Mouse (Mus musculus) inflammation-experienced regulatory T-cells, adult 6 months (primary cell): ENCODE results near the gene Aph1a. TPM values are rescaled to one million over a fixed set of nuclear protein-coding genes. Genes with fewer than 3 reads are reported as not detected.
"Not testable (repeated sequence)": the region's sequence is repeated elsewhere in the genome, so short reads cannot be mapped to it uniquely, and the experiment has no call there.

ENCODE experiments used
- ATAC-seq: one replicate; pipeline ENCODE4 v1.8.0; 2017
- polyA plus RNA-seq, 3 experiments: library from polyadenylated mRNA; unstranded; fragments of 100-300 nt; shearing (Covaris generic); gene quantifications; one replicate each; pipeline ENCODE4 v1.2.1; 2017

Gene Aph1a
- polyA plus RNA-seq, 3 experiments from 2014 or later = 17.9 to 46.2 (median 27.0) TPM

GRCm38 (mm10) chr3:95923429-95923828 lies 29.7 kb downstream of the Aph1a start:
- ATAC-seq = not testable (repeated sequence)

GRCm38 (mm10) chr3:95924185-95924584 lies 30.4 kb downstream of the Aph1a start:
- no peak for ATAC-seq

- no peak for ATAC-seq
Observed at GRCm38 (mm10) chr3:95925087-95925486, 31.3 kb downstream of the Aph1a start.

- no peak for ATAC-seq
Observed at GRCm38 (mm10) chr3:95928261-95928657, 34.5 kb downstream of the Aph1a start.

GRCm38 (mm10) chr3:95928658-95929503 lies 35.1 kb downstream of the Aph1a start, which contains the start of gene Anp32e:
Gene Anp32e, plus strand, starts transcription at chr3:95929246.
- ATAC-seq = peak; percentile 97

GRCm38 (mm10) chr3:95929581-95930470 lies 36.1 kb downstream of the Aph1a start:
- ATAC-seq = no peak

- ATAC-seq = no peak
Observed at GRCm38 (mm10) chr3:95930471-95930789, 36.7 kb downstream of the Aph1a start.

GRCm38 (mm10) chr3:95931471-95931870 lies 37.7 kb downstream of the Aph1a start:
- no peak for ATAC-seq

- ATAC-seq = no peak
Observed at GRCm38 (mm10) chr3:95932157-95932556, 38.4 kb downstream of the Aph1a start.

- ATAC-seq = no peak
Observed at GRCm38 (mm10) chr3:95932566-95932965, 38.8 kb downstream of the Aph1a start.

- no peak for ATAC-seq
Observed at GRCm38 (mm10) chr3:95933111-95933750, 39.5 kb downstream of the Aph1a start.

GRCm38 (mm10) chr3:95934448-95934847 lies 40.7 kb downstream of the Aph1a start:
- no peak for ATAC-seq

- ATAC-seq = no peak
Observed at GRCm38 (mm10) chr3:95938217-95938616, 44.4 kb downstream of the Aph1a start.

GRCm38 (mm10) chr3:95938835-95939234 lies 45.1 kb downstream of the Aph1a start:
- ATAC-seq = no peak

- ATAC-seq = no peak
Observed at GRCm38 (mm10) chr3:95942749-95943148, 49.0 kb downstream of the Aph1a start.

GRCm38 (mm10) chr3:95943226-95943625 lies 49.5 kb downstream of the Aph1a start:
- no peak for ATAC-seq

- ATAC-seq = no peak
Observed at GRCm38 (mm10) chr3:95944742-95945141, 51.0 kb downstream of the Aph1a start.

GRCm38 (mm10) chr3:95945731-95946240 lies 52.0 kb downstream of the Aph1a start:
- ATAC-seq = no peak
